Mouse (Mus musculus) NIH3T3 (cell line): ENCODE measurements around the gene Serpinb6b.
A peak's percentile ranks its signal among the peaks of the same experiment; 100 is the strongest.
"Not testable (repeated sequence)": the region's sequence is repeated elsewhere in the genome, so short reads cannot be mapped to it uniquely, and the experiment has no call there.

Experiments used
- DNase-seq: peaks from one replicate; pipeline ENCODE4 v3.0.0-alpha.2; 2012; ENCODE audit warnings: low read depth

The Serpinb6b gene

GRCm38 (mm10) chr13:32964989-32965811 lies at the start of gene Serpinb6b:
TSS of gene Serpinb6b (plus strand) at chr13:32965209.
- peak; percentile 56 for DNase-seq

- no peak for DNase-seq
Observed at GRCm38 (mm10) chr13:32922622-32923021, 42.4 kb upstream of the Serpinb6b start.

- DNase-seq, result no peak
Observed at GRCm38 (mm10) chr13:32924578-32925360, 40.2 kb upstream of the Serpinb6b start.

GRCm38 (mm10) chr13:32926661-32927060 lies 38.3 kb upstream of the Serpinb6b start:
- no peak for DNase-seq

- DNase-seq, result peak; percentile 44
Observed at GRCm38 (mm10) chr13:32927241-32927640, 37.8 kb upstream of the Serpinb6b start.

GRCm38 (mm10) chr13:32929107-32929750 lies 35.8 kb upstream of the Serpinb6b start:
- no peak for DNase-seq

GRCm38 (mm10) chr13:32934706-32935381 lies 30.2 kb upstream of the Serpinb6b start:
- no peak for DNase-seq

- not testable (repeated sequence) for DNase-seq
Observed at GRCm38 (mm10) chr13:32938275-32938674, 26.7 kb upstream of the Serpinb6b start.

GRCm38 (mm10) chr13:32939191-32939590 lies 25.8 kb upstream of the Serpinb6b start:
- DNase-seq, result peak; percentile 62

- no peak for DNase-seq
Observed at GRCm38 (mm10) chr13:32956537-32956936, 8.5 kb upstream of the Serpinb6b start.

GRCm38 (mm10) chr13:32957917-32958316 lies 7.1 kb upstream of the Serpinb6b start:
- peak; percentile 53 for DNase-seq

GRCm38 (mm10) chr13:32958521-32958920 lies 6.5 kb upstream of the Serpinb6b start:
- not testable (repeated sequence) for DNase-seq

- DNase-seq, result peak; percentile 53
Observed at GRCm38 (mm10) chr13:32963990-32964753, 837 bp upstream of the Serpinb6b start.

- DNase-seq, result no peak
Observed at GRCm38 (mm10) chr13:32966116-32966515, 1.1 kb downstream of the Serpinb6b start.

GRCm38 (mm10) chr13:32967233-32967632 lies 2.2 kb downstream of the Serpinb6b start:
- no peak for DNase-seq

- no peak for DNase-seq
Observed at GRCm38 (mm10) chr13:32968353-32968984, 3.5 kb downstream of the Serpinb6b start.

GRCm38 (mm10) chr13:32968996-32969640 lies 4.1 kb downstream of the Serpinb6b start:
- no peak for DNase-seq

GRCm38 (mm10) chr13:32969641-32970040 lies 4.6 kb downstream of the Serpinb6b start:
- no peak for DNase-seq

- no peak for DNase-seq
Observed at GRCm38 (mm10) chr13:32970776-32971175, 5.8 kb downstream of the Serpinb6b start.

- no peak for DNase-seq
Observed at GRCm38 (mm10) chr13:32974268-32974667, 9.3 kb downstream of the Serpinb6b start.
